Mouse (Mus musculus): ENCODE data around the gene Parg. TPM values are rescaled to one million over a fixed set of nuclear protein-coding genes. Genes with fewer than 3 reads are reported as not detected.

Gene Parg
- polyA plus RNA-seq (2014; fragmentation: Nextera tagmentation; extraction: Ambion mirVana) = 45.2 and 46.0 TPM in 2 replicates

DNA sequence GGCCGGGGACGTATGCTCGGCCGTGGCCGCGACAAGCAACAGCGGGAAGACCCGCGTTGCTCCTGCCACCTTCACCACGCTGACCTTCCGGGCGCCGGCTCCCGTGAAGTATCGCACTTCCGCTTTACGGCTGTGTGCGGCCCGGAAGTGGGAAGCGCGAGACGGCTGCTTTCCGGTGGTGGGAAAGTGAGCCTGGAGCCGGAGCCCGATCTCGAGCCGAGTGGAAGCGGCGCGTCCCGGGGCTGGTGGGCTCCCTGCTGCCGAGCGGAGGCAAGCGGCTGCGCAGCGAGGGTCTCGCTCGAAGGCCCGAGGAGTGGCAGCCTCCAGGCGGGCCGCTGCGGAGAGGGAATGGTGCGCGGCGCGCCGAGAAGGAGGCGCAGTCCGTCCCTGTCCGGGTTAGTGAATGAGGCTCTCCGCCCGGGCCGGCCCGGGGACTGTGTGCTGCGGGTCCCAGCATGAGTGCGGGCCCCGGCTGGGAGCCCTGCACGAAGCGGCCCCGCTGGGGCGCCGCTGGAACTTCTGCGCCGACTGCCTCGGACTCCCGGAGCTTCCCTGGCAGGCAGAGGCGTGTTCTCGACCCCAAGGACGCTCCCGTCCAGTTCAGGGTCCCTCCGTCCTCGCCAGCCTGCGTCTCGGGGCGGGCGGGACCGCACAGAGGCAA is at the start of gene Parg, which contains the start of gene Timm23:
TSS of gene Parg (plus strand) at position 159 of the 661 bp plus-strand sequence.
TSS of gene Timm23 (minus strand) at position 108 of the 661 bp plus-strand sequence.
- ATAC-seq (ENCODE audit: low read depth) (peak; percentile 96), DNase-seq (ENCODE audit: low spot score) (peak; percentile 95)
- H3K36me3 ChIP-seq (ENCODE audit: control insufficient read depth, insufficient read depth, low read length) = peaks cover 23% of the 10 kb centered on the region
- H3K4me1 ChIP-seq (ENCODE audit: control insufficient read depth, insufficient read depth, low read length) = peaks cover 18% of the 10 kb centered on the region
- under 1% methylated on average over 33 of the region's 77 CpGs for WGBS
- peak within 1 kb of the TSS; percentile 68 for H3K27ac ChIP-seq (replicated peaks; ENCODE audit: low read depth, low read length)
- no peaks in the 10 kb centered on the region for H3K27me3 ChIP-seq (replicated peaks; ENCODE audit: control insufficient read depth, insufficient read depth, low read length)
- H3K4me2 ChIP-seq (ENCODE audit: low read depth, low read length) = peak within 1 kb of the TSS; percentile 87
- no peaks in the 10 kb centered on the region for H3K9me3 ChIP-seq (ENCODE audit: control insufficient read depth, low read length)
- peak within 1 kb of the TSS; percentile 92 for H3K9ac ChIP-seq (ENCODE audit: low read depth, low read length)
- peak within 1 kb of the TSS; percentile 98 for H3K4me3 ChIP-seq (ENCODE audit: low read depth, low read length)

GRCm38 (mm10) chr14:32152243-32152965 is 49.3 kb upstream of the Parg start:
- H3K36me3 ChIP-seq (ENCODE audit: control insufficient read depth, insufficient read depth, low read length) = no peaks in the 10 kb centered on the region
- no peak for ATAC-seq (ENCODE audit: low read depth)
- no peak overlapping the region for H3K4me3 ChIP-seq (ENCODE audit: low read depth, low read length)
- no peak overlapping the region for H3K27ac ChIP-seq (replicated peaks; ENCODE audit: low read depth, low read length)
- H3K9me3 ChIP-seq (ENCODE audit: control insufficient read depth, low read length) = peaks cover 5% of the 10 kb centered on the region; the same call in 1 of the 2 replicates
- no peaks in the 10 kb centered on the region for H3K27me3 ChIP-seq (replicated peaks; ENCODE audit: control insufficient read depth, insufficient read depth, low read length)
- WGBS = 89% methylated on average over 18 of the region's 18 CpGs
- DNase-seq (ENCODE audit: low spot score) = peak; percentile 5
- no peaks in the 10 kb centered on the region for H3K4me1 ChIP-seq (ENCODE audit: control insufficient read depth, insufficient read depth, low read length)
- no peak overlapping the region for H3K9ac ChIP-seq (ENCODE audit: low read depth, low read length)
- H3K4me2 ChIP-seq (ENCODE audit: low read depth, low read length) = no peak overlapping the region

DNA sequence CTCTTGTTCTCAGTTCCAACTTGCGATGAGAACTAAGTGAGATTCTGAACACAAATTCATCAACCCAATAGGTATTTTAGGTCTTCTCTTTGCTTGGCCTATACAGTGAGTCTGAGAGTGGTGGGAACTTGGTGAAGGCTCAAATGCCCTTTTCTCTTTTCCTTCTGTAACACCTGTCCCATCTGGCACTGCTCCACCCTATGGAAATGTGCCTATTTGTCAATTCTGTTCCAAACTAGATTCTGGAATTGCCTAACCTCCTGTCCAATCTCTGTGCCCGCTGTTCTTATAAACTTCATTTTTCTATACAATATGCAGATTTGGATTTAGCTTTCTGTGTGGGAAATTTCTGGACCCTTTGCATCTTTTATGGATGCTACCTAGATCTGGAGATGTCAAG is 48.6 kb upstream of the Parg start:
- Histone ChIP-seq H3K4me3 (ENCODE audit: low read depth, low read length) (no peak overlapping the region), H3K27me3 (replicated peaks; ENCODE audit: control insufficient read depth, insufficient read depth, low read length) (no peaks in the 10 kb centered on the region), H3K4me1 (ENCODE audit: control insufficient read depth, insufficient read depth, low read length) (no peaks in the 10 kb centered on the region), H3K4me2 (ENCODE audit: low read depth, low read length) (no peak overlapping the region), H3K36me3 (ENCODE audit: control insufficient read depth, insufficient read depth, low read length) (no peaks in the 10 kb centered on the region), H3K9ac (ENCODE audit: low read depth, low read length) (no peak overlapping the region), H3K9me3 (ENCODE audit: control insufficient read depth, low read length) (no peaks in the 10 kb centered on the region; the same call in 1 of the 2 replicates), H3K27ac (replicated peaks; ENCODE audit: low read depth, low read length) (no peak overlapping the region)
- DNase-seq (ENCODE audit: low spot score) = no peak
- 95% methylated on average over 2 of the region's 2 CpGs for whole genome bisulfite sequencing
- no peak for ATAC-seq (ENCODE audit: low read depth)

- WGBS = 85% methylated on average over 6 of the region's 6 CpGs
- no peaks in the 10 kb centered on the region for H3K27me3 ChIP-seq (replicated peaks; ENCODE audit: control insufficient read depth, insufficient read depth, low read length)
Observed at GRCm38 (mm10) chr14:32154758-32155157, 47.0 kb upstream of the Parg start.

DNA sequence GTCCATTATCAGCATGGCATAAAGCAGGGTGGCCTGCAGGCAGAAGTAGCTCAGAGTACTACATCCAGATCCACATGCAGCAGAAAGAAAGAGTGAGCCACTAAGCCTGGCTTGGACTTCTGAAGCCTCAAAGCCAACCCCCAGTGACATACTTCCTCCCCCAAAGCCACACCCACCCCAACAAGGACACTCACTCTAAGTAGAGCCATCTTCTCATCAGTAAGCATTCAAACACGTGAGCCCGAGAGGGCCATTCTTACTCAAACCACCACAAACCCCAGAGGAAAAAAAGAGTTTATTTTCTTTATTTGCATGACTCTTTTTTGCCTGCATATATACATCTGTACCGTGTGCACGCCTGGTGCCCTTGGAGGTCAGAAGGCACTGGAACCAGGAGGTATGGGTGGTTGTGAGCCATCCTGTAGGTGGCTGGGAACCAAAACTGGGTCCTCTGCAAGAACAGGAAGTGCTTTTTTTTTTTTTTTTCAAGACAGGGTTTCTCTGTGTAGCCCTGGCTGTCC is 42.5 kb upstream of the Parg start:
- H3K9ac ChIP-seq (ENCODE audit: low read depth, low read length) = peak overlapping the region; percentile 89
- peak overlapping the region; percentile 87 for H3K4me2 ChIP-seq (ENCODE audit: low read depth, low read length)
- DNase-seq (ENCODE audit: low spot score) (peak; percentile 36), ATAC-seq (ENCODE audit: low read depth) (no peak; the same call in 1 of the 2 replicates)
- H3K4me1 ChIP-seq (ENCODE audit: control insufficient read depth, insufficient read depth, low read length) = peaks cover 8% of the 10 kb centered on the region
- no peaks in the 10 kb centered on the region for H3K27me3 ChIP-seq (replicated peaks; ENCODE audit: control insufficient read depth, insufficient read depth, low read length)
- peaks cover 2% of the 10 kb centered on the region; the same call in 1 of the 2 replicates for H3K36me3 ChIP-seq (ENCODE audit: control insufficient read depth, insufficient read depth, low read length)
- H3K27ac ChIP-seq (replicated peaks; ENCODE audit: low read depth, low read length) = peak overlapping the region; percentile 19; the same call in 1 of the 2 replicates
- 39% methylated on average over 4 of the region's 4 CpGs for WGBS
- H3K9me3 ChIP-seq (ENCODE audit: control insufficient read depth, low read length) = no peaks in the 10 kb centered on the region
- peak overlapping the region; percentile 73 for H3K4me3 ChIP-seq (ENCODE audit: low read depth, low read length)

More at GRCm38 (mm10) chr14:32154758-32155157, 47.0 kb upstream of the Parg start:
- DNase-seq (ENCODE audit: low spot score) (no peak), ATAC-seq (ENCODE audit: low read depth) (no peak)
- Histone ChIP-seq H3K4me3 (ENCODE audit: low read depth, low read length) (no peak overlapping the region), H3K27ac (replicated peaks; ENCODE audit: low read depth, low read length) (no peak overlapping the region), H3K4me1 (ENCODE audit: control insufficient read depth, insufficient read depth, low read length) (no peaks in the 10 kb centered on the region), H3K9ac (ENCODE audit: low read depth, low read length) (no peak overlapping the region), H3K9me3 (ENCODE audit: control insufficient read depth, low read length) (no peaks in the 10 kb centered on the region), H3K36me3 (ENCODE audit: control insufficient read depth, insufficient read depth, low read length) (no peaks in the 10 kb centered on the region), H3K4me2 (ENCODE audit: low read depth, low read length) (no peak overlapping the region)

- Histone ChIP-seq H3K27me3 (replicated peaks; ENCODE audit: control insufficient read depth, insufficient read depth, low read length) (no peaks in the 10 kb centered on the region), H3K4me1 (ENCODE audit: control insufficient read depth, insufficient read depth, low read length) (peaks cover 11% of the 10 kb centered on the region), H3K4me2 (ENCODE audit: low read depth, low read length) (peak within 1 kb of the TSS; percentile 87), H3K4me3 (ENCODE audit: low read depth, low read length) (peak within 1 kb of the TSS; percentile 73), H3K36me3 (ENCODE audit: control insufficient read depth, insufficient read depth, low read length) (peaks cover 2% of the 10 kb centered on the region; the same call in 1 of the 2 replicates), H3K9me3 (ENCODE audit: control insufficient read depth, low read length) (no peaks in the 10 kb centered on the region), H3K27ac (replicated peaks; ENCODE audit: low read depth, low read length) (peak within 1 kb of the TSS; percentile 66), H3K9ac (ENCODE audit: low read depth, low read length) (peak within 1 kb of the TSS; percentile 89)
- DNase-seq (ENCODE audit: low spot score) = peak; percentile 99
- under 1% methylated on average over 36 of the region's 40 CpGs for WGBS
- ATAC-seq (ENCODE audit: low read depth) = peak; percentile 98
Observed at GRCm38 (mm10) chr14:32159690-32160246, 42.0 kb upstream of the Parg start, which contains the start of gene Ncoa4. Gene Ncoa4 (plus strand): TSS chr14:32159865.

- Histone ChIP-seq H3K9ac (ENCODE audit: low read depth, low read length) (peak overlapping the region; percentile 89), H3K4me1 (ENCODE audit: control insufficient read depth, insufficient read depth, low read length) (peaks cover 13% of the 10 kb centered on the region), H3K4me3 (ENCODE audit: low read depth, low read length) (peak overlapping the region; percentile 73), H3K36me3 (ENCODE audit: control insufficient read depth, insufficient read depth, low read length) (peaks cover 2% of the 10 kb centered on the region; the same call in 1 of the 2 replicates), H3K27me3 (replicated peaks; ENCODE audit: control insufficient read depth, insufficient read depth, low read length) (no peaks in the 10 kb centered on the region), H3K9me3 (ENCODE audit: control insufficient read depth, low read length) (no peaks in the 10 kb centered on the region), H3K27ac (replicated peaks; ENCODE audit: low read depth, low read length) (no peak overlapping the region), H3K4me2 (ENCODE audit: low read depth, low read length) (peak overlapping the region; percentile 87)
- DNase-seq (ENCODE audit: low spot score) (no peak), ATAC-seq (ENCODE audit: low read depth) (no peak)
- 32% methylated on average over 7 of the region's 7 CpGs for WGBS
Observed at GRCm38 (mm10) chr14:32160563-32160962, 41.2 kb upstream of the Parg start.
